Mouse (Mus musculus): ENCODE results near the gene Kmt2c.

DNA sequence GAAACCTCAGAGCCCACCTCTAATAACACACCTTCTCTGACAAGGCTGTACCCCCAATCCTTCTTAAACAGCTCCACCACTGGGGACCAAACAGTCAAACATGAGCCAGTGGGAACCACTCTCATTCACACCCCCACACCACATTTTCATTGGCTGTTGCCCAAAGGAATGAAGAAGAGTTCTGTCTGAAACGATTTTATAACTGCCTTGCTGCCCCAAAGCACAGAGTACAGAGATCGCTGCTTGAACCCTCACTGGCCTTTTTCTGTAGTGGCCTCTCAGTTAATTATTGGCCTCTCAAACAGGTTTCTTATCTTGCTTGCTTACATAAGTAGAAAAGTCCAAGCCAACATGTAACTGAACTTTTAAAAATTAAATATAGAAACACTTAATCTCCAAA lies 246.2 kb downstream of the Kmt2c start:
- TF ChIP-seq CTCF (IDR thresholded peaks at IDR 0.05; ENCODE audit: low read depth) (no peak), EP300 (IDR thresholded peaks at IDR 0.05; ENCODE audit: low read depth) (no peak)

Measured in liver, embryonic 14.5 days (tissue).